Mouse (Mus musculus) C2C12 (cell line): ENCODE data around the gene Pold1. TPM values are rescaled to one million over a fixed set of nuclear protein-coding genes. Genes with fewer than 3 reads are reported as not detected.

Experiments
- H3K27me3 ChIP-seq: one replicate; pipeline ENCODE4 v1.6.1; 2011; ENCODE audit not compliant: control insufficient read depth, insufficient read depth, insufficient read length
- H3K36me3 ChIP-seq: one replicate; pipeline ENCODE4 v1.6.1; 2011; ENCODE audit not compliant: control insufficient read depth, insufficient read depth
- H3K4me3 ChIP-seq: one replicate; pipeline ENCODE4 v1.5.1; 2011; ENCODE audit warnings: mild to moderate bottlenecking, control low read depth; ENCODE audit not compliant: poor library complexity, insufficient read depth, severe bottlenecking
- H3K79me2 ChIP-seq: one replicate; pipeline ENCODE4 v1.6.1; 2011; ENCODE audit not compliant: control insufficient read depth, insufficient read depth
- H3K79me3 ChIP-seq: one replicate; pipeline ENCODE4 v1.6.1; 2011; ENCODE audit warnings: low read depth, control low read depth
- H3ac ChIP-seq: one replicate; pipeline ENCODE3; 2011; ENCODE audit warnings: low read depth; ENCODE audit not compliant: control insufficient read depth, insufficient read length
- CEBPB ChIP-seq: IDR thresholded peaks from one replicate; pipeline ENCODE4 v1.6.1; 2011; ENCODE audit warnings: low read depth, mild to moderate bottlenecking, control low read depth, moderate library complexity
- CTCF ChIP-seq: IDR thresholded peaks from one replicate; pipeline ENCODE4 v1.5.1; 2011; ENCODE audit not compliant: control insufficient read depth, insufficient read depth, insufficient read length
- FOSL1 ChIP-seq: IDR thresholded peaks from one replicate; pipeline ENCODE4 v1.8.0; 2011; ENCODE audit warnings: mild to moderate bottlenecking, low read length; ENCODE audit not compliant: poor library complexity, insufficient read depth, severe bottlenecking
- MAX ChIP-seq: IDR thresholded peaks from one replicate; pipeline ENCODE4 v1.6.1; 2011; ENCODE audit warnings: mild to moderate bottlenecking, control low read depth
- MYOD1 ChIP-seq: IDR thresholded peaks from one replicate; pipeline ENCODE4 v1.6.1; 2011; ENCODE audit warnings: low read depth; ENCODE audit not compliant: control insufficient read depth, insufficient read length
- MYOG ChIP-seq: IDR thresholded peaks from one replicate; pipeline ENCODE4 v1.6.1; 2011; ENCODE audit not compliant: control insufficient read depth, insufficient read length; ENCODE audit errors: extremely low read depth
- USF1 ChIP-seq: IDR thresholded peaks from one replicate; pipeline ENCODE4 v1.6.1; 2011; ENCODE audit warnings: low read depth, mild to moderate bottlenecking, control low read depth, moderate library complexity
- polyA plus RNA-seq: library from polyadenylated mRNA; unstranded; fragments of >200 nt; fragmentation: generic; extraction: Trizol; gene quantifications from one replicate; pipeline ENCODE4 v1.2.1, GENCODE M21; 2012; ENCODE audit warnings: missing spikeins

Pold1 gene
- polyA plus RNA-seq, 1 experiment, result 66.1 TPM

DNA sequence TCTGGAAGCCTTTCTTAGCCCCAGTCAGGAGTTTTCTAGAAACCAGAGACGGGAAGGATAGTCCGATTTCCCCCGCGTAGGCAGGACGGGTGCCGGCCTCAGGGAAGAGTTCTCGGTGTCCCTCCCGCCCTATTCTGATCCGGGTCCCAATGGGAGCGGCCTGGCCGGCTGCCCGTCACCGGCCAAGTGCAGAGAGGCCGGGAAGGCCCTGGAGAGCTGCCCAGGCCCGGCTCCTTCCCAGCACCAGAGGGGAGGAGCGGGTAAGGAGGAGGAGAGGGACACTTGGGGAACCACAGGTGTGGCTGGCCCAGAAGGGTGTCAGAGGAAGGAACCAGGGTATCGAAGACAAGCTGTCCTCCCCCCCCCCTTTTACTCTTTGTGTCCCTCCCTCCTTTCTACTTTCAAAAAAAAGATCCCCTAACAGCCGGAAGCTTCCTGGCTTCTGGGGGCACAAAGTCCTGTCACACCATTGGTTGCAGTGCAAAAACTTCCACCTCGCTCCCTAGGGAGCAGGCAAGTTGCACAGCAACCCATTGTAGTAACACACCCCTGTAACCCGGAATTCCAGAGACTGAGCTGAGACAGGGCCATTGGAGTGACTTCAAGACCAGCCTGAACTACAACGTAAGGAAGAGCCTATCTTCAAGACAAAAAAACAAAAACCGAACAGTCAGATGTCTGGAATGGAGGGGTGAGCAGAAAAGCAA, 23.4 kb downstream of the Pold1 start:
- H3K79me3 ChIP-seq, result no peaks in the 10 kb centered on the region
- TF ChIP-seq MAX, result no peak
- TF ChIP-seq USF1, result no peak
- no peak for TF ChIP-seq MYOG
- no peak for TF ChIP-seq CTCF
- TF ChIP-seq CEBPB, result no peak
- no peak for TF ChIP-seq MYOD1
- H3K27me3 ChIP-seq, result peaks cover 18% of the 10 kb centered on the region
- no peak overlapping the region for H3K4me3 ChIP-seq
- no peak overlapping the region for H3ac ChIP-seq
- H3K36me3 ChIP-seq, result no peaks in the 10 kb centered on the region
- no peaks in the 10 kb centered on the region for H3K79me2 ChIP-seq

DNA sequence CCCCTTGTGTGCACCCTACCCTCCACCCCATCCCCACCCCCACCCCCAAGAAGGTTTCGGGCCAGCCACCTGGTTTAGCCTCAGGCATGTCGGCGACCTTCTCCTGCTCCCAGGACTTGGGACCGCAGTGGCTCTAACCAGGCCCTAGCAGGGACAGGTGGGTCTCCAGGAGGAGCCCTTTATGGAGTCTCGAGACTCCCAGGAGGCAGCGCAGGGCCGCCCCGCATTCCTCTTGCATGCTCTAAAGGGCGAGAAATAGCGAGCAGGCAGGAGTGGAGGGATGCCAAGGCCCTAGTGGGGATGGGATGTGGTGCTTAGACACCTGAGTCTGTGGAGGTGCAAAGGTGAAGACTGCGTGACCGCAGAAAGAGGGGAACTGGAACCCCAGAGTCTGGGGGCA, 24.1 kb downstream of the Pold1 start, which contains the start of gene Mybpc2:
TSS of gene Mybpc2 (minus strand) at position 155 of the 400 bp plus-strand sequence.
- H3ac ChIP-seq, result no peak within 1 kb of the TSS
- H3K27me3 ChIP-seq, result peaks cover 18% of the 10 kb centered on the region
- H3K4me3 ChIP-seq, result no peak within 1 kb of the TSS
- H3K36me3 ChIP-seq, result no peaks in the 10 kb centered on the region
- TF ChIP-seq USF1 (no peak), CEBPB (no peak), MYOG (no peak), FOSL1 (no peak), CTCF (no peak)
- H3K79me2 ChIP-seq, result no peaks in the 10 kb centered on the region
- no peaks in the 10 kb centered on the region for H3K79me3 ChIP-seq

DNA sequence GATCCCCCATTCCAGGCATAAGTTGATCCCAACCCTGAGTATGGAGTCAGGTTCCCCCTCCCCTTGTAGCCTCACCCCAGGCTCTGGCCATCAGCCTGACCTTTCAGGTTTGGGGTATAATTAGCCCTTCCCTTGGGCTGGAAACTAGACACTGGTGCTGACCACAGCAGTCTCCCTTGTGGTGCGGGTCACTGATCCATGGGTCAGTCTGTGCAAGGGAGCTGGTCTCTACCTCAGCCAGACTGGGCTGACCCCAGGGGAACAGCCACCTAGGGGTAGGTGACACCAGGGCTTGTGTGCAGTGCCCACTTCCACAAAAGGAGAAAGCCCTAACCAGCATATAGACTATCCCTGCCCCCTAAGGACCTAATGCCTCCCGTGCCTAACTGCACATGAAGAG, 25.6 kb downstream of the Pold1 start:
- no peak overlapping the region for H3K4me3 ChIP-seq
- peaks cover 18% of the 10 kb centered on the region for H3K27me3 ChIP-seq
- no peaks in the 10 kb centered on the region for H3K79me2 ChIP-seq
- H3K36me3 ChIP-seq, result no peaks in the 10 kb centered on the region
- TF ChIP-seq MYOG (no peak), MAX (no peak), CEBPB (no peak), MYOD1 (no peak), CTCF (no peak), USF1 (no peak), FOSL1 (no peak)
- no peaks in the 10 kb centered on the region for H3K79me3 ChIP-seq
- no peak overlapping the region for H3ac ChIP-seq

DNA sequence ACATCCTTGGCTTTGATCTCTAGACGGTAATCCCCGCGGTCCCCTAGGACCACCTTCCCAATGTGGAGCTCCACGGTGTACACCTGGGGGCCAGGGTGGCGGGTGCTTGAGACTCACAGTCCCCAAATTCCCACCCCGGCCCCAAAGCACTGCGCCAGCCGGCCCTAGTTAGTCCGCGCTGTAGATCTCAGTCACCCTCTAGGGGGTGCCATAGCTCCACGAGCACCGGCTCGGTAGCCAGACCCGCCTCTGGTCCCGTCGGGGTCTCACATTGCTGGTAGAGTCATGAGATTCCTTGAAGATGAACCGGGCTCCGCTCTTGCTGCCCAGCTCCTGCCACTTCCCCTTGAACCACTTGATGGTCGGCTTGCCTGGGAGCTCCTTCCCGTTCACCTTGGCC, 26.9 kb downstream of the Pold1 start:
- Histone ChIP-seq H3K79me2 (no peaks in the 10 kb centered on the region), H3K27me3 (peaks cover 27% of the 10 kb centered on the region), H3ac (no peak overlapping the region), H3K36me3 (no peaks in the 10 kb centered on the region), H3K4me3 (no peak overlapping the region), H3K79me3 (no peaks in the 10 kb centered on the region)
- TF ChIP-seq CTCF, result peak; percentile 62
- no peak for TF ChIP-seq FOSL1

DNA sequence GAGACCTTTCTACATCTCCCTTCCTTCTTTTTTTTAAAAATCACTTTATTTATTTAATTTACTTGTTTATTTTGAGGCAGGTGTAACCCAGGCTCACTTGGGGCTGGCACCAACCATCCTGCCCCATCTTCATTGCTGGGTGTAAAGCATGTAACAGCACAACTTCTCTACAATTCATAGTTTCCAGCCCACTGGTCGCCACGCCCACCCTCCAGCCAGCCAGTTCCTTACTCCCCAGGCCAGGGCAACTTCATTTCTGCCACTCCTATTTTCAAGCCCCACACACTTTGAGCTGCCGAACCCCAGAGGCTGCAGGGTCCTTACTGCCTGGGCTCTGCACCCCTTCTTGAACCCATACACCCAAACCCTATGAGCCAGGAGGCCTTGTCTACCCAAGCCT, 27.7 kb downstream of the Pold1 start:
- Histone ChIP-seq H3K79me3 (no peaks in the 10 kb centered on the region), H3K27me3 (peaks cover 30% of the 10 kb centered on the region), H3ac (no peak overlapping the region), H3K36me3 (no peaks in the 10 kb centered on the region), H3K79me2 (no peaks in the 10 kb centered on the region), H3K4me3 (no peak overlapping the region)
- no peak for TF ChIP-seq CEBPB
- TF ChIP-seq MYOD1, result no peak
- no peak for TF ChIP-seq MYOG
- TF ChIP-seq CTCF, result no peak
- no peak for TF ChIP-seq FOSL1
- no peak for TF ChIP-seq USF1
- TF ChIP-seq MAX, result no peak

DNA sequence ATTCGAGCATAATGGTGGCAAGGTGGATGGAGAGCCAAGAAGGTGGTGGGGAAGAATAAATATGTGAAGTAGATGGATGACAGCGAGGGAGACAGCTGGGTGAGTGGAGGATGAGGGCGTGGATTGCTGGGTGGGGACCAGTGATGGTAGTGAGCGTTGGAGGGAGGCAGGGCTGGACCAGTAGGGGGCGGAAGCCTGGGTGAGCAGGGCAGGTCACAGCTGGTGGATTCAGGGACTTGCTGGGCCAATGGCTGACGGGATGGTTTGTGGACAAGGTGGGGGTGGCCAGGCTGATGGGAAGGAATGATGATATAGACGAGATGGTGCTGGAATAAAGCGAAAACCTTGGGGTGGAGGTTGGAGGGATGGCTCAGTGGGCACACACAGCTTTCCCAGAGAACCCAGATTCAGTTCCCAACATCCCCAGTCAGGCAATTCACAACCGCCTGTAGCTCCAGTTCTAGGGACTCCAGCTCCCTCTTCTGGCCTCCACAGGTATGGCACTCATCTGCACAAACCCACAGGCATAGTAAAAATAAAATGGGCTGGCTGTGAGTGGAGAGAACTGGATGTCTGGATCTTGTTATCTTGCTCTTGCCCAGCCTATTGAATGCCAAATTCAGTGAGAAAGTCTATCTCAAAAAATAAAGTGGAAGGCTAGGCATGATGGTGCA, 29.3 kb downstream of the Pold1 start:
- Histone ChIP-seq H3K36me3 (no peaks in the 10 kb centered on the region), H3K27me3 (peaks cover 37% of the 10 kb centered on the region), H3K79me3 (no peaks in the 10 kb centered on the region), H3K79me2 (no peaks in the 10 kb centered on the region), H3ac (no peak overlapping the region), H3K4me3 (no peak overlapping the region)
- TF ChIP-seq FOSL1 (no peak), CEBPB (no peak), MYOG (no peak), USF1 (no peak), CTCF (no peak), MAX (no peak), MYOD1 (no peak)
